Mouse (Mus musculus) cerebellum, postnatal 10 days (tissue): ENCODE data around the gene Asb15.

Experiments used
- DNase-seq, 2 experiments: peaks; one replicate each; pipeline ENCODE4 v3.0.0; 2021; ENCODE audit warnings: mixed read lengths in 2 of 2

The Asb15 gene

DNA sequence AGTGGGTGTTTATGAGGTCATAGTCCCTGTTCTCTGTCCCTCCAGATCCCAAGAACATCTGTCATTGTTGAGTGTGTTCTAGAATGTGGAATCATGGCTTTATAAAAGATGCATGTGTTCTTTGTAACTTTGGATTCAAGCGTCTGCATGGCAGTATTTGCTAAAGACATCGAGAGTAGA lies at the start of gene Asb15:
Gene Asb15 (plus strand): TSS at position 81 of the 180 bp plus-strand sequence.
- DNase-seq: no peak

DNA sequence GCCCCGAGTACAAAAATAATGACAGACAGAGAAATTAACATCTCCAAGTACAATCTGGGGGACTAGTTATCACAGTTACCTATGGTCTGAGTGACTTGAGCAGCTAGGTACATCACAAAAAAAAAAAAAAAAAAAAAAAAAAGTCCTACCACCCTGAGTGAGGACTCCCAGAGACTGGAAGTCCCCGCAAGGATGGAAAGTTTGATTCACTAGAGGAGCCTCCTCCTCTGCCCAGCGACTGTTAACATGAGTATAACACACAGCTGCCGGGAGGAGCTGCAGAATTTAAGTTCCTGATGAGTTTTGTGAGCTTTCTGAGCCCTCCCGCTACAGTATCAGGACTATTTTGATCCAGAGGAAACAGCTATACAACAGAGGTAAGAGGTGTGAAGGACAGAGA lies 41.4 kb upstream of the Asb15 start:
- DNase-seq: no peak

DNA sequence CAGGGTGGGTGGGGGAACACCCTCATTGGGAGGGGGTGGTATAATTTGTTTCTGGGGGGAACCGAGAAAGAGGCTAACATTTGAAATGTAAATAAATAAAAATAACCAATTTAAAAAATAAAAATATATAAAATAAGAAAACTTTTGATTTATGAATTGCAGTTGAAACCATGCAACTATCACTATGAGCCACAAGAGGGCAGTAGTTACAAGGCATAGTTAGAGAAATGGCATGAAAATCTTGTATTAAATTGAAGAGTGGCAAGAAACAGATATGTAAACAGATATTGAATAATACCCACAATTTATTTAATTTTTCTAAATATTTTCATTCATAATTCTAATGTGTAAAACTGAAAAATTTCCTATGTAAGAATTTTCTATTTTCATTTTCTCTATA lies 37.6 kb upstream of the Asb15 start:
- peak; percentile 20 to 45 for DNase-seq

DNA sequence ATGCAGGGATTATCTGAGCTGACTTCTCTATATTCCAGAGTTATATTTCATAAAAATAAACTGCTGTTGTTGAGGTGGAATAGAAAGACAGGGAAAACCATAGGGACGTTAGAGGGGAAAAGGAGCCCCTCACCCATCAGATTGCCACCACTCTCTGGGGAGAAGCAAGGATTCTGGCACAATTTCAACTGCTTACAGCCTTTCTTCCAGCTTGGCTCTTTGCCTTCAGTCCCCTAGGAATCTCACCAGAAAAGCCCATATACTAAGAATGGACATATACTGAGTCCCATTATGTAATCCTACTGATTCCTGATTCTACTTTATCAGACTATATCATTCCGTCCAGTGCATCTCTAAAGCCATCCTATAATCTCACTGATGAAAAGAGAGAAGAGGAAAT lies 23.8 kb upstream of the Asb15 start:
- DNase-seq: peak; percentile 18 to 24

DNA sequence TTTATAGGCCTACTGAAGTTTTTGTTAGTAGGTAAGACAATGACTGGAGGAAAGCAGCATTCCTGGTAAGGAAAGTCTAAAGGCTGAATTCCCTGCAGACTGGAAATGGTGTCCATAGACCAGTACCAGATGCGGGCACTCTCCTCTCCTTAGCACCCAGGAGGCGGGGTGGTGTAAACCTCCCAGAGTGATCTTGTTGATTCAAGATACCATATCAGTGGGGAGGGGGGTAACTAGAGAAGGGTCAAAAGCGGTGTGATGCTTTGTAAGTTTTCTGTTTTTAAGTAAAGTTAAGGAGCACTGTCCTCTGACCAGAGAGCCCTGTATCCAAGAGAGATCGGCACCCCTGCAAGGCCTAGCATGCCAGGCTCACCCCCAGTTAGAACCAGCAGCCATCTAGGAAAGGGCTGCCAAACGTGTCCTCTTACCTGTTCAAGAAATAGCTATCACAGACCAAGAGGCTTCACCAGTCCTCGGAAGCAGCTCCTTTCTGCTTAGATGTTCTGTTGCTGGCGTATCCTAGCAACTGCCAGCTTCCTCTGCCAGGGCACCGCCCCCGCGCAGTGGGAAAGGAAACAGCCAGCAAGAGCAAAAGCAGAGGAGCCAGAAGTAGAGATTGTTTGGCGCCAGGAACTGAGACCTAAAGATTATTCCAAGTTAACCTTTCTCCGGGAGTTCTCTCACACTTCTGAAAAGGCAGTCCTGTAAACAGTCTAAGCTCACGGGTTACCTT lies 13.2 kb upstream of the Asb15 start, which contains the start of gene Iqub:
Gene Iqub (minus strand): TSS at position 516 of the 733 bp plus-strand sequence.
- DNase-seq: peak; percentile 78 to 86

DNA sequence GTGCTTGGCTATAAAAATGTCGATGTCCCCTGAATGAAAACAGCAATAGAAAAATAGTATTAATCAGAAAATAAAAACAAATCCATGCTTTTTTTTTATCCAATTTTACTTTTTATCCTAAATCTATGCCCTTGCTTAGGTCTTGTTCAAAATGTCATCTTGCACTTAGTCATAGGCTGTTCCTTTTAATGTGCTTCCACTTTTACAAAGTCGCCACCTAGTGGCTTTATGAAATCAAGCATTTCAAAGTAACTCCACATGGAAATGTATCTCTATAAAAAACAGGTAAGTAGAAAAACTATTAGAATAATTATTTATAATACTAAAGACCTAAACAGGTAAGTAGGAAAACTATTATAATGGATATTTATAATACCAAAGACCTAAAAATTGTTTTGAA lies 11.7 kb upstream of the Asb15 start:
- DNase-seq: peak; percentile 35 to 51

DNA sequence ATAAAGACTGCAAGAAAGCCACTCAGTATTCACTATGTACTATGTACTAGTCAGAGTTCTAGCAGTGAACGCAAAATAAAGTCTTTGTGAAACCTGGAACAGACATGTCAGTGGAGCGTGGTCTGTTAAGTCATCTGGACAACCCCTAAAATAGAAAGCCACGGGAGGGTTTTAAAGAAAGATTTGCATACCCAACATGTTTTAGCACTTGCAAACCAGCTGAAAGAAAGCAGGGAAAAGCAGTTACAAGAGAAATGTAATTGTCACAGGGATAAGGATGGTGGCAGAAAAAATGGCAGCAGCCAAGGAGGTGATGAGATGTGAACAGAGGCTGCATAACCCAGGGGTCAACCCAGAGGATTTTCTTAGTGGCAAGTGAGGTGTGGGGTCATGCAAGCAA lies 2.2 kb upstream of the Asb15 start:
- DNase-seq: no peak

DNA sequence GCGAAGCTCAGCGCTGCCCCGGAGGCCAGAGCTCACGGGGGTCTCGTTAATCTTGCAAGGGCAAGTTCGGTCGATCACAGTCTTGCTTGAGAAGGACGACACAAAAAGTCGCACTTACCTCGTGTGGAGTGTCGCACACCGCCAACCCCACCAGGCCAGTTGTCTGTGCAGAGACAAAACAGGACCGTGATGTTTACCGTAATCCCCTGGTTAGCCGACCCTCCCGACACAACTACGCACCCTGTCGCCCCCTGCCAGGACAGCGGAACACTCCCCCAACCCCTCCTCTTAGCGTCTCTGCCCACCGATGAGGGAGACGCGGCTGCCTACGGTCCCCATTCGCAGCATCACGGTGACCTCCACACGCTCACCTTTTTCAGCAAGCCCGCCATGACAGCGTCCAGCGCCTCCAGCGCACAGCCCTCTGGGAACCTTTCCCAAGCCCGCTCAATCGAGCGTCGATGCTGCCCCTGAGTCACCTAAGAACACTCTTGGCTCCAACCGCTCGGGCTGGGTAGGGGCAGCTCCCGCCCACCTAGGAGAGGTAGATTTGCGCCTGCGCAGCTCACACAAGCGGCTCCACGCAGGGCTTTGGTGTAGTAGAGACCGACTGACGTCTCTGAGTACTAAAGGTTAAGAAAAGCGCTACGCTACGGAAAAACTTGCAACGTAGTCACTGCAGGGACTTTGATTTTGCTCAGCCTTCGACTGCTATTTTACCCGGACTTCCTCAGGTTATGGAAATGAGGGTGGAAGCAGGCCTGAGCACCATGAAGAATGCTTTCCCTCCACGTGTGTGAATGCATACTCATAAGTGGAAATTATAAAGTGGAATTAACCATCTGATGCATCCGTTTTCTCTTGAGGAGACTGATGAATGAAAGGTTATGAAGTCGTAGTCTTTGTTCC lies 535 bp upstream of the Asb15 start, which contains the start of gene Ndufa5:
Gene Ndufa5 (minus strand): TSS at position 859 of the 909 bp plus-strand sequence.
- DNase-seq: peak; percentile 94 to 96

DNA sequence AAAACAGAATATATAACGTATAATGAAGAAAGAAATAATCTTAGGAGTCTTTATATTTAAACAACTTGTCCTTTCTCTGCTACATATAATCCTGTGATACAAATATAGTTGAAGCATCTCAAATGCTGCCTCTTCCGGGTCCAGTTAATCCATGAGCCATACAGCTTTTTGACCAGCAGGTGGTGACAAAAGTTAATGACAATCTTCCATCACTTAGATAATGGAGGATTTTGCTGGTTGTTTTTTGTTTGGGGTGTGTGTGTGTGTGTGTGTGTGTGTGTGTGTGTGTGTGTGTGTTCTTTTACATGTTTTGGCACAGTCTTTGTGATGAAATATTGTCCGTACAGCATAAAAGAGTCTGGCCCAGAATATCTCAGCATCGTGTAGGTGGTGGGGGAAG lies 2.2 kb downstream of the Asb15 start:
- peak; percentile 75 to 83 for DNase-seq

DNA sequence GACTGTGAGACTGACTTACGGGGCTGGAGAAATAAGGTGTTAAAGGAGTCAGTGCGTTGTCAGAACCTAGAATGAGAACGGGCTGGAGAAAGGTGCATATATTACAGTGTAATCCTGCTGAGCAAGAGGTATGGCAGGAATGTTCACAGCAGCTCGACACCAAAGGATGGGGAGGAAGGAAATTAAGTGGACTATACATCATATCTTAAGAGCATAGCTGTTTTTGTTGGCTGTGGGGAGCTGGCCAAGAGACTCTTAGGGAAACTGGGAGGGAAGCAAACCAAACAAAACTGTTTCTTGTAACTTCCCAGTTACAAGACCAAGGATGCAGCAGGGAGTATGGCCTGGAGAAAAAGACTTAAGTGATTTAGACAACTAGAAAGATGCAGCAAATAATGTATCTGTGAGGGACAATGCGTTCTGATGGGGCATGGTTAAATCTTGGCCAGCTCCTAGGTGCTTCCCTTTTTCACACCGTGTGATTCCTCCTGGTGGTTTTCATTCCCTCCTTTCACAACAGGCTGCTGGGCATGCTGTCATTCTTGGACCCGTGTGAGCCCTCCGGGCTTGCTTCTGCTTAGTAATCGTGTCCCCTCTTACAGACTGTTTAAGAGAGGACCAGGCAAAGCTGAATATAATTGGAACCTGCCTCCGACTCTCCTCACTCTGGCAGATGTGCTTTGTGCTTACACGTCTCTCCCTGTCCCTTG lies 2.9 kb downstream of the Asb15 start:
- peak; percentile 27 to 38 for DNase-seq

DNA sequence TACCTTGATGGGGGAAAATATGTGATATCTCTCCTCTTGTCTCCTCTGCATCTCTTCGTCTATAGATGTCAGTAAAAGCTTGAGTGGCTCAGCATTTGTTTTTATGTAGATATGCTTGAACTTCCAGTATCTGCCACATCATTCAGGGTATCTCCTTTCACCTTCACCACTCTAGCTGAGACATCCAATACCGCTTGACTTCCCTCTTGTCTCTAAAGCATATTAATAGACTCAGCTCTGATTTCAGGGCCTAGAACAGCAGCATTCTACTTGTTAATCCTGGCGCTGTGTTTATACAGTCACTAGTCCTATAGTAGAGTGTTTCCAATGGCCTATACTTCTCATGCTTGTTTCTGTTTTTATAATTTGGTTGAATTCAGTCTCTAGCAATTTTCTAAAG lies 4.9 kb downstream of the Asb15 start:
- no peak for DNase-seq

DNA sequence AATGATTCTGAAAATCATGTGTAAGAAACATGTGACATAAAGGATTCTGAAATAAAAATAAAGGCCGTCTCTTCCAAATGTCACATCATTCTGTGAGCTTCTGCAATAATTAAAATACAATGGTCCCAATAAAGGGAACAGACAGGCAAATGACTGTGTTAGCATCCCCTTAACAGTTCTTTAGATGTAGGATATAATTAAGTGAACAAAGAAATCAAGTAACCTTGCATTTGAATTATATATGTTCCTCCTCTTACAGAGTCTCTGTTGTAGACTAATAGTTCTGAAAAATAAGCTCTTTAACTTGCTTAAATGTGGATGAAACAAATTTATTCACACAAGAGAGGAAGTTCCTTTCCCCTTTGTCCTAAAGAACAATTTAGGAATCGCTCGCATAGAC lies 10.5 kb downstream of the Asb15 start:
- DNase-seq: no peak

DNA sequence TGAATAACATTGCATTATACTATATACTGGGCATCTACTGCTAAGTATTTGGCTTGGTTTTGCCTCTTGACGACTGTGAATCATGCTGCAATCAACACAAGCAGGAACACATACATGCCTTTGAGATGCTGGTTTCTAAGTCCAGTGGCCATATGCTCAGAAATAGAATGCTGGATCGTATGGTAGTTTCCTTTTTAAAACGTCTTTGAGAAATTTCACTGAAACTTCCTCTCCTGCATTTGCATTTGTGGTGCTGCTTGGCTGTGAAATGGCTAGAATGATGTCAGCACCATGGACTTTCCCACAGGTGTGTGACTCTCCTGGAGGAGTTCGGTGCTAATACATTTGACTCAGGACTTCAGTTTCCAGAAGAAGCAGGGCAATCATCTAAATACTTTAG lies 12.2 kb downstream of the Asb15 start:
- no peak for DNase-seq

DNA sequence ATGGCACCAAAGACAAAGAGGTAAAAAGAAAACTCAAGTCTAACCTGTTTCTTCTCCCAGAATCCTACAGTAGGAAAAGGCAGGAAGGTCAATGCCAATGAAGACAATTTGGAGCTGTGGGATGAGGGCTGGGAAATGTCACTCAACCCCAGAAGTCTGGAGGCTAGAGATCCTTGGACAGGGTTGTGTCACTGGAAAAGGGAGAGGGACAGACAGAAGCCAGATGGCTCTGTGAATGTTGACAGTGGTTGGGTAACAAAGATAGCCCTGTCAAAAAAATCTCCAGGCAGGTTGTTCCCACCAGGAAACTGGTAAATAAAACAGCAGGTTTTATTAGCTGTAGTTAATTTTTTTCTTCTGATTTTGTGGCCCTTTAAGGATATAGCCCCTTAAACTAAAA lies 14.4 kb downstream of the Asb15 start:
- no peak for DNase-seq

DNA sequence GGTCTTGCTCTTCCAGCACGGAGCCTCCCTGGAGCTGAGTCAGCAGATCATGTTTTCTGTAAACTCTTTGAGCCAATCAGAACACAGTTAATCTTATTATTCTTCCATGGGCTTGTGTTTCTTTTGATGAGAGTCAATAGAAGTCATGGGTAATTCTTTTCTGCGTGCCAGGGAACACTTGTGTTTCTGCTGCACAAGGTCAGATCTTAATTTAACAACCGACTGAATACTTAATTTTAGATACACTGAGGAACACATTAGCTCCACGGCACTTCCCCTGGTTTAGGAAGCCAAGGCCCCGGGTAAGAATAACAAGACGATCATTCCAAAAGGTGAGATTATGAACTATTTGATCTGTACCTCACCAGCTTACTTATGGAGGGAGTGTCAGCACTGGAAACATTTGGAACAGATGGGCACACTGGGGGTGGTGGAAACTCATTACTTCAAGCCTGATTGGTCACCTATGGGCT lies 15.2 kb downstream of the Asb15 start:
- DNase-seq: peak; percentile 63 to 69

DNA sequence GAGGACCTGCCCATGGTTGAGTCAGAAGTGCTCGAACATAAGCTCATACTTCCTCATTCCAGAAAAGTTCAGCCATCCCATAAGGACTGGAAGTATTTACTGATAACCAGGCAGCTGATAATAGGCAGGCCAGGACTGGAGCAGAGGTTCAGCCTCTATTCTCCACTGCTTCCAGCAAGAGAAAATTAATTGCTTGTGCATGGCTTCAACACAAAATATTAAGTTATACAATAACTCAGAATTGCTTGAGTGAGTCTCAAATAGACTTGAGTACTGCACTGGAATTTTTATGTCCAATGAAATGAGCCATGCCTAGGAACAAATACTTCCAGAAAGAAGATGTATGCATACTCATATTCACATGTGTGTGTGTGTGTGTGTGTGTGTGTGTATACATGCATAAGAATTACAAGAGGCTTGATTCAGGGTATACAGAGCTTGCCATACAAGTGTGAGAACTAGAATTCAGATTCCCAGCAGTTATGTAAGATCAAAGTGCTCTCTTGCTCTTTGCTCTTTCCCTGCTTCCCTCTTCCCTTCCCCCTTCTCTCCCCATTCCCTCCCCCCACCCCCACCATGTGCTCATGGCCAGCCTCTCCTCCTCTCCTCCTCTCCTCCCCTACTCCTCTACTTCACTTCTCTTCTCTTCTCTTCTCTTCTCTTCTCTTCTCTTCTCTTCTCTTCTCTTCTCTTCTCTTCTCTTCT lies 18.9 kb downstream of the Asb15 start:
- DNase-seq: no peak

DNA sequence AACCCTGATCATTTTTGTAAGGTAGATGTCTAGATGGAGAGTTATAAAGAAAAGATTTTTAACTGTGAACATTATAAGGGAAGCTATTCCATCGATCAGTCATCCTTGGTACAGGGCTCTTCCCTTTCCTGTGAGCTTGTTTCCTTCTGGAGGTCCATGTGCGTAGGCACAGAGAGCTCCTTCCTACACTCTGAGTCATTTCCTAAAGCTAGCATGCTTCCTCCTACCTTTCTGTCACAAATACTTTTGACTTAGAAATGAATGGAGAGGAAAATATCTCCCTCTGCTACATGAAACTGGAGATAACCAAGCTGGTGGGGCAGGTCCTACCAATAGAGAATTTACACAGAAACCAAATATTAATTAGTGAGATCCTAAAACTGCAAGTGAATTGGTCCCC lies 21.9 kb downstream of the Asb15 start:
- no peak for DNase-seq

DNA sequence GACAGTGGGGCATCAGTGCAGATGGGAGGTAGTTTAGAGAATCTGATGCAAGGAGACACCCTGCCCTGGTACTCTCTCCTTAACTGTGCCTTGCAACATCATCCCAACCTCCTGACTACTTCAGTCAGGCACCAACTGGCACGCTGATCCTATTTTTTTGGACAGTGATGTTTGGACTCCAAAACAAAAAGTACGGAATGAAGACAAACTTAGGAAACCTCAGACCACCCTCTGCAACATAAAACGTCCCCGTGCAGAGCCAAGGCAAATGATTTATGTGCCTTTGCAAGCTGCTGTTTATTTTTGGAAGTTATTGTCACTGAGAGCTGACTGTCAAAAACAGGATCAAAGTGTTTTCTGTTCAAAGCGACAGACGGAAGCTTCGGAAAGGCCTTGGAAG lies 24.1 kb downstream of the Asb15 start:
- no peak for DNase-seq

DNA sequence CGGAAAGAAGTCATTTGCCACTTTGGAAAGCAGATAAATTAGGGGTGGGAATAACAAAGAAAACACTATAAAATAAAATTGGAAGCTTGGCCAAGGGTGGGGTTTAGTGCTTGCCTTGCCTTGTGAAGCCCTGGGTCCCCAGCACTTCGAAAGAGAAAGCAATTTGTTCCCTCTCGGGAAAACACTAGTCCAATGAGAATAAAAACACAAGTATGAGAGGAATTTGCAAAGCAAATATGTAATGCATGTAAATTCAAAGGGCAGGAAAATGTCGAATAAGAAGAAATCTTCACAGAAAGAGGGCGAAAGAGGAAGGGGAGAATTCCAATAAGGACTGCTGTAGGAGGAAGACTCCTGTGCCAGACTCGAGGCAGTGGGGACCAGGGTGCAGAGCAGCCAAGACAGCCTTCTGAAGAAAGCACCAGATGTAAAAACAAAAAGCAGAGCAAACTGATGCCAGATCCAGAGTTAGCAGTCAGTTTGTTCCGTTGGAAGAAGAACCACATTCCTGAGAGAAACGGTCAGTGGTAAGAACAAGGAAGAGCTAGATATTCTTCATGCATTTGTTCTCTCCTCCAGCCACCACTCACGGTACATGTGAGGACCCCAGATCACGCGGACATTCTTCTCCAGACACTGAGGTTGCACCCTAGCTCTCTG lies 26.6 kb downstream of the Asb15 start:
- no peak for DNase-seq

DNA sequence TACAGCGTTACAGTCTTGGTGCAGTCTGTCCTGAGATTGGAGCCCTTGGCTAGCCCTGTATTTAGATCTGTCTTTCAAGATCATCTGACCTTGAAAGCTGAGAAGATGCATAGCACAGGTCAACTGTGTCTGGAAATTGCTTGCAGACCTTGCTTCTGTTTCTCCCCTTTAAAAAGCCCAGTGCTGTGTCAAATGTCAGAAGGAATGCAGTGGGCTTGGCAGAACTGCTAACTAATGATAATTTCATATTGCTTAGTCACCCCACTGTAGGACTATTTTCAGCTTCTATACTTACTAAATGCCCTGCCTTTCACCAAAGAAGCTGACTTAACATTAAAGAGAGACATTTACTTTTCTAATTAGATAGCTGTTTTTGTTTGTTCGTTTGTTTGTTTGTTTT lies 27.5 kb downstream of the Asb15 start:
- no peak for DNase-seq

DNA sequence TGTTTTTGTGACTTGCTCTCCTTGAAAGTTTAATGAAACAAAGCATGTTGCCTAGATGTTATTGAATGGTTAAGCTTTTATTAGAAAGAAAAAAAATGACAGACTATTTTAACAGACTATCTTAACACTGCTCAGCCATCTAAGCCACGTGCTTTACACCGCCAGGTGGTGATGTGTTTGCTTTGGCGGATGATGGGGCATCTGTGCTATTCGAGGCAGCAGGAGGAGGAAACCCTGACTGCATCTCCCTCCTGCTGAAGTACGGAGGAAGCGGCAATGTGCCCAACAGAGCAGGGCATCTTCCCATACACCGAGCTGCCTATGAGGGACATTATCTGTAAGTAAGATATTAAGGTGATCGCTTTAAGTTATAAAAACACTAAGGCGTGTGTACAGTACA lies 36.1 kb downstream of the Asb15 start:
- peak; percentile 60 to 76 for DNase-seq

DNA sequence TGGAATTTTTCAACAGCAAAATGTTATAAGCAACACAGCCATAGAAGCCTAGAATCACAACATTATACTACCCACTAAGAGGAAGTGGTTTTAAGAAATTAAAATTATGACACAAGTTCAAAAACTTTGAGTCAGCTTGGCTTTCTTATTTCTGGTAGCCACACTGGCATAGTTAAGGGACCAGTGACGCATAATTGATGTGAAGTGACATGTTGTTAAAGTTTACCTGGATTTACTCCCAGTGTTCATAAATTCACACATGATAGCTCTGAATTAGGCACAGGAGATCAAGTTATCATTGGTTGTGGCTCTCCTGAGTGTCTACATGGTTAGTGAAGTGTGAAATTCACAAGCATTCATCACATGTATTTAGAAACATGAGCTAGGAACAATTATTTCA lies 36.9 kb downstream of the Asb15 start:
- DNase-seq: peak; percentile 40 to 55
